Mouse (Mus musculus): ENCODE measurements around the gene Ppfia1. TPM values are rescaled to one million over a fixed set of nuclear protein-coding genes. Genes with fewer than 3 reads are reported as not detected.

The Ppfia1 gene
- polyA plus RNA-seq, 1 experiment from 2014 or later = 52.5 TPM

- Histone ChIP-seq H3K9me3 (no peaks in the 10 kb centered on the region), H3K27ac (no peak overlapping the region), H3K27me3 (no peaks in the 10 kb centered on the region), H3K4me3 (no peak overlapping the region), H3K4me1 (no peaks in the 10 kb centered on the region), H3K4me2 (replicated peaks) (no peak overlapping the region), H3K36me3 (no peaks in the 10 kb centered on the region), H3K9ac (no peak overlapping the region)
- ATAC-seq (ENCODE audit: insufficient number of reproducible peaks, insufficient read depth, low FRiP score, low TSS enrichment) = no peak
- 79% methylated on average over 7 of the region's 7 CpGs for WGBS
These were observed 15.9 kb upstream of the Ppfia1 start for GRCm38 (mm10) chr7:144569428-144569827.

- no peak overlapping the region for H3K27ac ChIP-seq
- H3K4me1 ChIP-seq = no peaks in the 10 kb centered on the region
- no peak overlapping the region for H3K4me3 ChIP-seq
- no peaks in the 10 kb centered on the region for H3K36me3 ChIP-seq
- H3K4me2 ChIP-seq (replicated peaks) = no peak overlapping the region
- no peaks in the 10 kb centered on the region for H3K9me3 ChIP-seq
- ATAC-seq (ENCODE audit: insufficient number of reproducible peaks, insufficient read depth, low FRiP score, low TSS enrichment) = no peak
- H3K9ac ChIP-seq = no peak overlapping the region
- H3K27me3 ChIP-seq = no peaks in the 10 kb centered on the region
These were observed 14.6 kb upstream of the Ppfia1 start for GRCm38 (mm10) chr7:144568091-144568490.

GRCm38 (mm10) chr7:144566921-144567682, 13.6 kb upstream of the Ppfia1 start:
- Histone ChIP-seq H3K9ac (no peak overlapping the region), H3K4me2 (replicated peaks) (no peak overlapping the region), H3K27me3 (no peaks in the 10 kb centered on the region), H3K27ac (no peak overlapping the region), H3K4me3 (no peak overlapping the region), H3K4me1 (no peaks in the 10 kb centered on the region), H3K9me3 (no peaks in the 10 kb centered on the region), H3K36me3 (no peaks in the 10 kb centered on the region)
- no peak for ATAC-seq (ENCODE audit: insufficient number of reproducible peaks, insufficient read depth, low FRiP score, low TSS enrichment)
- WGBS = 78% methylated on average over 3 of the region's 3 CpGs

DNA sequence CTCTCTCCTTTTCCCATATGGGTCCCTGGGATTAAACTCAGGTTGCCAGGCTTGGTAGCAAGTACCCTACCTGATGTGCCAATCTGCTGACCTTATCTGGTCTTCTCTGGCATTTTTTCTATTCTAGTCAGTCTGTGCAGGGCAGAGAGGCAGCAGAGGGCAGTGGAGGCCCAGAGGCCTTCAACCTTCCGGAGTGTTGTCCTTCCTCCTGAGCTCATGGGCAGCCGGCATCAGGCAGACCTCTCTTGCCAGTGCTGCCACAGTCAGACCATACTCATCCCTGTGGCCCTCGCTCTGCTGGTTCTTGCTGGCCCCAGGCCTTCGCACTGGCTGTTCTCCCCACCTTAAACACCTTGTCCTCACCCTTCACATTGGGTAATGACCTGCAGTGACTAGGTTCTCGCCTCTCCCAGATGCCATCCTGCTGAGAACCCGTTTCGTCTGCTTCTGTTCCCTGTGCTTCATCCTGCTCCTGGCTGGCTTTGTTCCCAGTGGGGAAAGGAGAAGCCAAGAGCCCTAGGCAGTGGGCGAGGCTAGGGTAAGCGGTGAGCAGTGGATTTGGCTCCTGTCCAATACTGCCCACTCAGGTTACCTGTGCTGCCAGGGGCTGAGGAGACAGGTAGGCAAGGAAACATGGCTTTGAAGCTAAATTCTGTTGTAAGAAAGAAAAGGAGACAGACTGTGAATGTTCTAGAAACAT, 10.1 kb upstream of the Ppfia1 start:
- no peak overlapping the region for H3K4me3 ChIP-seq
- no peaks in the 10 kb centered on the region for H3K9me3 ChIP-seq
- no peaks in the 10 kb centered on the region for H3K27me3 ChIP-seq
- WGBS = 50% methylated on average over 9 of the region's 9 CpGs
- no peaks in the 10 kb centered on the region for H3K36me3 ChIP-seq
- H3K27ac ChIP-seq = no peak overlapping the region
- ATAC-seq (ENCODE audit: insufficient number of reproducible peaks, insufficient read depth, low FRiP score, low TSS enrichment) = no peak
- no peak overlapping the region for H3K4me2 ChIP-seq (replicated peaks)
- no peaks in the 10 kb centered on the region for H3K4me1 ChIP-seq
- H3K9ac ChIP-seq = no peak overlapping the region

GRCm38 (mm10) chr7:144562016-144562415, 8.5 kb upstream of the Ppfia1 start:
- H3K4me3 ChIP-seq = no peak overlapping the region
- WGBS = 4% methylated on average over 3 of the region's 3 CpGs
- H3K27me3 ChIP-seq = no peaks in the 10 kb centered on the region
- no peaks in the 10 kb centered on the region for H3K9me3 ChIP-seq
- no peak overlapping the region for H3K9ac ChIP-seq
- no peak overlapping the region for H3K27ac ChIP-seq
- no peaks in the 10 kb centered on the region for H3K36me3 ChIP-seq
- ATAC-seq (ENCODE audit: insufficient number of reproducible peaks, insufficient read depth, low FRiP score, low TSS enrichment) = no peak
- no peak overlapping the region for H3K4me2 ChIP-seq (replicated peaks)
- H3K4me1 ChIP-seq = no peaks in the 10 kb centered on the region

GRCm38 (mm10) chr7:144560594-144560993, 7.1 kb upstream of the Ppfia1 start:
- H3K4me2 ChIP-seq (replicated peaks) = no peak overlapping the region
- H3K36me3 ChIP-seq = no peaks in the 10 kb centered on the region
- H3K27me3 ChIP-seq = no peaks in the 10 kb centered on the region
- no peak overlapping the region for H3K9ac ChIP-seq
- no peak overlapping the region for H3K27ac ChIP-seq
- H3K4me3 ChIP-seq = no peak overlapping the region
- WGBS = 80% methylated on average over 4 of the region's 4 CpGs
- H3K9me3 ChIP-seq = no peaks in the 10 kb centered on the region
- ATAC-seq (ENCODE audit: insufficient number of reproducible peaks, insufficient read depth, low FRiP score, low TSS enrichment) = no peak
- no peaks in the 10 kb centered on the region for H3K4me1 ChIP-seq

GRCm38 (mm10) chr7:144558552-144558951, 5.0 kb upstream of the Ppfia1 start:
- Histone ChIP-seq H3K27me3 (no peaks in the 10 kb centered on the region), H3K9ac (no peak overlapping the region), H3K36me3 (no peaks in the 10 kb centered on the region), H3K4me1 (no peaks in the 10 kb centered on the region), H3K4me3 (no peak overlapping the region), H3K27ac (no peak overlapping the region), H3K4me2 (replicated peaks) (no peak overlapping the region), H3K9me3 (no peaks in the 10 kb centered on the region)
- WGBS = 49% methylated on average over 6 of the region's 6 CpGs
- ATAC-seq (ENCODE audit: insufficient number of reproducible peaks, insufficient read depth, low FRiP score, low TSS enrichment) = no peak

GRCm38 (mm10) chr7:144554123-144554472, 569 bp upstream of the Ppfia1 start:
- ATAC-seq (ENCODE audit: insufficient number of reproducible peaks, insufficient read depth, low FRiP score, low TSS enrichment) = no peak
- no peaks in the 10 kb centered on the region for H3K27me3 ChIP-seq
- H3K36me3 ChIP-seq = peaks cover 20% of the 10 kb centered on the region
- no peaks in the 10 kb centered on the region for H3K9me3 ChIP-seq
- H3K4me1 ChIP-seq = peaks cover 13% of the 10 kb centered on the region
- H3K9ac ChIP-seq = peak overlapping the region; percentile 99
- H3K27ac ChIP-seq = no peak overlapping the region
- peak overlapping the region; percentile 99 for H3K4me3 ChIP-seq
- H3K4me2 ChIP-seq (replicated peaks) = peak overlapping the region; percentile 81
- 29% methylated on average over 8 of the region's 8 CpGs for WGBS

DNA sequence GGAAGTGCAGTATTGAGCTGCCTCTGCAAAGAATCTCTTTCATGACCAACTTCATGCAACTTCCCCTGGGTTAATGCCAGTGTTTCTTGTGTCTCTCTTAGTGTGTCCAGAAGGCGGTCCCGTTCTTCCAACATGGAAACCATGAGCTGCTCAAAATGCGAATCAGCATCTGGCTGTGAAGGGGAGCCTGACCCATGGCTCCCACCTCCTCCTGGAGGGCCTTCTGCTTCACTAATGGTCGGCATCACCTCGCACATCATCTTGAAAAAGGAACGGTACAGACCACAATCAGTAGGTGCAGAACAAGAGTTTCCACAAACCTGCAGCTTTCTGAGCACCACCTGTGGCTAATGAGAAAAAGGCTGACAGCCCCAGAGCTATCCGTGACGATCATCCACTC, 1.3 kb downstream of the Ppfia1 start:
- 88% methylated on average over 8 of the region's 8 CpGs for WGBS
- no peak for ATAC-seq (ENCODE audit: insufficient number of reproducible peaks, insufficient read depth, low FRiP score, low TSS enrichment)
- H3K9me3 ChIP-seq = no peaks in the 10 kb centered on the region

GRCm38 (mm10) chr7:144550811-144551210, 2.7 kb downstream of the Ppfia1 start:
- H3K4me1 ChIP-seq = peaks cover 13% of the 10 kb centered on the region
- no peak overlapping the region for H3K9ac ChIP-seq
- 82% methylated on average over 1 of the region's 1 CpGs for WGBS
- no peak for ATAC-seq (ENCODE audit: insufficient number of reproducible peaks, insufficient read depth, low FRiP score, low TSS enrichment)
- no peak overlapping the region for H3K27ac ChIP-seq
- no peaks in the 10 kb centered on the region for H3K9me3 ChIP-seq
- H3K4me2 ChIP-seq (replicated peaks) = no peak overlapping the region
- H3K4me3 ChIP-seq = no peak overlapping the region
- H3K27me3 ChIP-seq = no peaks in the 10 kb centered on the region
- H3K36me3 ChIP-seq = peaks cover 35% of the 10 kb centered on the region

More for the DNA sequence above, 1.3 kb downstream of the Ppfia1 start:
- Histone ChIP-seq H3K27ac (no peak overlapping the region), H3K36me3 (peaks cover 26% of the 10 kb centered on the region), H3K4me3 (peak overlapping the region; percentile 99), H3K4me2 (replicated peaks) (peak overlapping the region; percentile 81), H3K27me3 (no peaks in the 10 kb centered on the region), H3K9ac (peak overlapping the region; percentile 99), H3K4me1 (peaks cover 13% of the 10 kb centered on the region)

DNA sequence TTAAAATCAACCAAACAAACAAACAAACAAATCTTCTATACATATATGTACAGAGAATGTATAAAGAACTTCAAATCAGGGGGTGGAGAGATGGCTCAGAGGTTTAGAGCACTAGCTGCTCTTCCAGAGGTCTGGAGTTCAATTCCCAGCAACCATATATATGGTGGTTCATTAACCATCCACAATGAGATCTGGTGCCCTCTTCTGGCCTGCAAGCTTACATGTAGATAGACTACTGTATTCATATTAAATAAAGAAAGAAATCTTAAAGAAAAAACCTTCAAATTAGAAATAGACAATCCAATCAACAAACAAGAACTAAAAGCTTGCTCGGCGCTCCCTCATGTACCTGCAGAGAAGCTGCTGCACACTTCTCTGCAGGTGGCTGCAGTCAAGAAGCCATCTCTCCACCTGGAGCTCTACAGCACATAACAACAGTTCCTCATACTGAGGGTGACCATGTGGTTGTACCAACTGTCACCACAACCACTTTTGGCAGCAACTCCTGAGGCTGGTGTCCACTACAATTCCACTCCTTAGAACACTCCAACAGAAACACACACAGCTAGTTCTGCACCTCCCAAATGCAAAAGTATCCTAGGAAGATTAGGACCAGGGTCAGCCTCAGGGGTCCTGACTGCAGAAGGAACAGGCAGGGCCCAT, 3.5 kb downstream of the Ppfia1 start:
- Histone ChIP-seq H3K36me3 (peaks cover 37% of the 10 kb centered on the region), H3K27me3 (no peaks in the 10 kb centered on the region), H3K27ac (no peak overlapping the region), H3K4me2 (replicated peaks) (no peak overlapping the region), H3K9me3 (no peaks in the 10 kb centered on the region), H3K4me3 (no peak overlapping the region), H3K4me1 (peaks cover 13% of the 10 kb centered on the region), H3K9ac (no peak overlapping the region)
- ATAC-seq (ENCODE audit: insufficient number of reproducible peaks, insufficient read depth, low FRiP score, low TSS enrichment) = no peak
- 91% methylated on average over 2 of the region's 2 CpGs for WGBS

DNA sequence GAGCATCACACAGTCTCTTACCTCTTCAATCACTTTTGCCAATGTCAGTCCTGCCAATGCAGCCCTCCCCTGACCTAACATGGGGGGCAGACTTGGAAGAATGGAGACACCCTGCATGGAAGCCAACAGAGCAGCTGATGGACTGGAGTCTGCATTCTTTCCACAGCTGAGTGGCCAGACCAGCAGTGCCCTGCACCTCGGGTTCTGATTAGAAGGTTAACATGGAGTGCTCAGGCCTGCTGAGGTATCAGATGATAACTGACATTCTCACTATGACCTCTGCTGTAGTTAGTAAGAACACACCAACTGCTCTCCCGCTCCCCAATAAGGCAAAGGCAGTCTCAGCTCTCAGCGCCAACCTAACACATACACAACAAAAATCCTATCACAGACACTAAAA, 8.3 kb downstream of the Ppfia1 start:
- no peak for ATAC-seq (ENCODE audit: insufficient number of reproducible peaks, insufficient read depth, low FRiP score, low TSS enrichment)
- Histone ChIP-seq H3K9ac (no peak overlapping the region), H3K9me3 (no peaks in the 10 kb centered on the region), H3K4me1 (no peaks in the 10 kb centered on the region), H3K36me3 (peaks cover 25% of the 10 kb centered on the region), H3K4me2 (replicated peaks) (no peak overlapping the region), H3K4me3 (no peak overlapping the region), H3K27ac (no peak overlapping the region), H3K27me3 (no peaks in the 10 kb centered on the region)
- WGBS = 80% methylated on average over 3 of the region's 3 CpGs
